Mouse (Mus musculus) midbrain, embryonic 14.5 days (tissue): ENCODE results near the gene Zfp825. TPM values are rescaled to one million over a fixed set of nuclear protein-coding genes. Genes with fewer than 3 reads are reported as not detected.
"Not testable (repeated sequence)": the region's sequence is repeated elsewhere in the genome, so short reads cannot be mapped to it uniquely, and the experiment has no call there.

Experiments
- ATAC-seq: fragments of 200-750 bp; cut with Nextera tagmentation; 2 replicates; pipeline ENCODE4 v1.8.0; 2017; ENCODE audit warnings: moderate number of reproducible peaks, moderate library complexity; ENCODE audit not compliant: low FRiP score, low TSS enrichment
- DNase-seq: peaks from one replicate; pipeline ENCODE4 v3.0.0-alpha.2; 2015
- H3K27ac ChIP-seq: fragments of 300-500 bp; sonication (generic); replicated peaks from 2 replicates; pipeline ENCODE4 v1.5.1; 2014; ENCODE audit warnings: mild to moderate bottlenecking, low read depth, low read length, moderate library complexity
- H3K27me3 ChIP-seq: fragments of 300-500 bp; sonication (generic); 2 replicates; pipeline ENCODE4 v1.6.1; 2014; ENCODE audit warnings: low read length, control low read depth, mixed read lengths; ENCODE audit not compliant: control insufficient read depth, insufficient read depth
- H3K36me3 ChIP-seq: fragments of 300-500 bp; sonication (generic); 2 replicates; pipeline ENCODE4 v1.6.1; 2014; ENCODE audit warnings: low read length, control low read depth; ENCODE audit not compliant: control insufficient read depth, insufficient read depth
- H3K4me1 ChIP-seq: fragments of 300-500 bp; sonication (generic); 2 replicates; pipeline ENCODE4 v1.6.1; 2014; ENCODE audit warnings: mild to moderate bottlenecking, antibody characterized with exemption, low read length, control low read depth; ENCODE audit not compliant: control insufficient read depth, insufficient read depth
- H3K4me2 ChIP-seq: fragments of 300-500 bp; sonication (generic); 2 replicates; pipeline ENCODE4 v1.6.1; 2014; ENCODE audit warnings: mild to moderate bottlenecking, low read length, moderate library complexity
- H3K4me3 ChIP-seq: fragments of 300-500 bp; sonication (generic); replicated peaks from 2 replicates; pipeline ENCODE4 v1.5.1; 2014; ENCODE audit warnings: low read depth, low read length
- H3K9ac ChIP-seq: fragments of 300-500 bp; sonication (generic); replicated peaks from 2 replicates; pipeline ENCODE4 v1.6.1; 2014; ENCODE audit warnings: mild to moderate bottlenecking, low read length, moderate library complexity
- H3K9me3 ChIP-seq: fragments of 300-500 bp; sonication (generic); 2 replicates; pipeline ENCODE4 v1.6.1; 2016; ENCODE audit warnings: low read length, control low read depth, mixed read lengths; ENCODE audit not compliant: control insufficient read depth
- WGBS: fragments of 180-500 bp; shearing (Covaris S2); extraction: QIAGEN DNeasy Blood & Tissue Kit; methylation state at CpG from one replicate; pipeline ENCODE4 v1.1.7; 2014; 5-methylcytosine and 5-hydroxymethylcytosine counted together
- polyA plus RNA-seq: library from polyadenylated mRNA; unstranded; fragments of >200 nt; fragmentation: Nextera tagmentation; extraction: Ambion mirVana; gene quantifications from 2 replicates; pipeline ENCODE4 v1.2.1, GENCODE M21; 2014

Zfp825 gene
- 14.3 and 15.2 TPM in 2 replicates for polyA plus RNA-seq

- Histone ChIP-seq H3K36me3 (no peaks in the 10 kb centered on the region), H3K9ac (peak within 1 kb of the TSS; percentile 82), H3K4me2 (peak within 1 kb of the TSS; percentile 94), H3K4me1 (no peaks in the 10 kb centered on the region), H3K4me3 (peak within 1 kb of the TSS; percentile 64), H3K9me3 (no peaks in the 10 kb centered on the region), H3K27me3 (no peaks in the 10 kb centered on the region), H3K27ac (peak within 1 kb of the TSS; percentile 85)
- DNase-seq, result peak; percentile 89
- peak; percentile 97 for ATAC-seq
- under 1% methylated on average over 23 of the region's 23 CpGs for WGBS
Measured at GRCm38 (mm10) chr13:74493911-74494679, at the start of gene Zfp825. Zfp825 (minus strand) TSS chr13:74493992.

- not testable (repeated sequence) for H3K27ac ChIP-seq, H3K36me3 ChIP-seq, H3K27me3 ChIP-seq, H3K4me2 ChIP-seq, H3K9me3 ChIP-seq, H3K9ac ChIP-seq, ATAC-seq, H3K4me1 ChIP-seq, DNase-seq, H3K4me3 ChIP-seq
- WGBS, result 95% methylated on average over 3 of the region's 3 CpGs
Measured at GRCm38 (mm10) chr13:74535418-74535817, 41.6 kb upstream of the Zfp825 start.

GRCm38 (mm10) chr13:74534864-74535263 lies 41.1 kb upstream of the Zfp825 start:
- not testable (repeated sequence) for H3K9ac ChIP-seq, H3K36me3 ChIP-seq, H3K4me2 ChIP-seq, H3K4me3 ChIP-seq, H3K27me3 ChIP-seq, ATAC-seq, H3K27ac ChIP-seq, H3K4me1 ChIP-seq, H3K9me3 ChIP-seq
- peak; percentile 87 for DNase-seq
- WGBS, result 13% methylated on average over 3 of the region's 3 CpGs

DNA sequence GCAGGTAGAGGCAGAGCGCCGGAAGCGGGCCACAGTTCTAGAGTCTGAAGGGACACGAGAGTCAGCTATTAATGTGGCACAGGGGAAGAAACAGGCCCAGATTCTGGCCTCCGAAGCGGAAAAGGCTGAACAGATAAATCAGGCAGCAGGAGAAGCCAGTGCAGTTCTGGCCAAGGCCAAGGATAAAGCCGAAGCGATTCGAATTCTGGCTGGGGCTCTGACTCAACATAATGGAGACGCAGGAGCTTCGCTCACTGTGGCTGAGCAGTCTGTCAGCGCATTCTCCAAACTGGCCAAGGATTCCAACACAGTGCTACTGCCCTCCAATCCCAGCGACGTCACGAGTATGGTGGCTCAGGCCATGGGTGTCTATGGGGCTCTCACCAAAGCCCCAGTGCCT lies 40.3 kb upstream of the Zfp825 start:
- H3K4me1 ChIP-seq, result no peaks in the 10 kb centered on the region
- H3K36me3 ChIP-seq, result no peaks in the 10 kb centered on the region
- no peak overlapping the region for H3K27ac ChIP-seq
- 93% methylated on average over 15 of the region's 15 CpGs for WGBS
- no peaks in the 10 kb centered on the region for H3K27me3 ChIP-seq
- H3K9ac ChIP-seq, result no peak overlapping the region
- peaks cover 4% of the 10 kb centered on the region; the same call in 1 of the 2 replicates for H3K9me3 ChIP-seq
- ATAC-seq (no peak), DNase-seq (no peak)
- H3K4me3 ChIP-seq, result no peak overlapping the region
- H3K4me2 ChIP-seq, result no peak overlapping the region

DNA sequence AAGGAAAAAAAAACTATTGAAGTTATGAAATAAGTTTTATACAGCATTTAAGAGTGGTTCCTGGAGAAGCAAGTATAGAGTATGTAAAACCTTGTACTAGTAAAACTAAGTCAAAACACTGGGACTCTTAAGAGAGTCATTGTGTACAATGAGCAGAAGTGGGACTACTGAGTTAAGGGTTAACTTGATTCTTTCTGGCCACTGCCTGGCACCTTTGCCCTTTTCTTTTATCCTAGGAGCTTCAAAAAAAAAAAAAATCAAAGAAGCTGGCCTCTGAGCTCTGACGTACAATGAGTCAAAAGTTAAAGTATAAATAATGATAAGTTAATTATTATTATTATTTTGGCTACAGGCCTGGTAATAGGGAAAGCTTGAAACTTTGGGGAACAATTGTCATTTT lies 37.5 kb upstream of the Zfp825 start:
- 16% methylated on average over 1 of the region's 1 CpGs for WGBS
- not testable (repeated sequence) for DNase-seq

DNA sequence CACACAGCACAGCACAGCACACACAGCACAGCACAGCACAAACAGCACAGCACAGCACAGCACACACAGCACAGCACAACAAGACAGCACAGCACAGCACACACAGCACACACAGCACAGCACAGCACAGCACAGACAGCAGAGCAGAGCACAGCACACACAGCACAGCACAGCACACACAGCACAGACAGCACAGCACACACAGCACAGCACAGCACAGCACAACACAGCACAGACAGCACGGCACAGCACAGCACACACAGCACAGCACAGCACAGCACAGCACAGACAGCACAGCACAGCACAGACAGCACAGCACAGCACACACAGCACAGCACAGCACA lies 35.6 kb upstream of the Zfp825 start:
- not testable (repeated sequence) for H3K4me3 ChIP-seq, H3K9ac ChIP-seq, H3K27me3 ChIP-seq, H3K27ac ChIP-seq, DNase-seq, H3K4me2 ChIP-seq, H3K9me3 ChIP-seq, H3K36me3 ChIP-seq, H3K4me1 ChIP-seq
- 46% methylated on average over 1 of the region's 1 CpGs for WGBS
- peak; percentile 49; the same call in 1 of the 2 replicates for ATAC-seq

More for the DNA sequence above, 37.5 kb upstream of the Zfp825 start:
- not testable (repeated sequence) for H3K4me3 ChIP-seq, H3K9ac ChIP-seq, H3K27ac ChIP-seq, H3K9me3 ChIP-seq, H3K4me1 ChIP-seq, H3K36me3 ChIP-seq, H3K27me3 ChIP-seq, ATAC-seq, H3K4me2 ChIP-seq

DNA sequence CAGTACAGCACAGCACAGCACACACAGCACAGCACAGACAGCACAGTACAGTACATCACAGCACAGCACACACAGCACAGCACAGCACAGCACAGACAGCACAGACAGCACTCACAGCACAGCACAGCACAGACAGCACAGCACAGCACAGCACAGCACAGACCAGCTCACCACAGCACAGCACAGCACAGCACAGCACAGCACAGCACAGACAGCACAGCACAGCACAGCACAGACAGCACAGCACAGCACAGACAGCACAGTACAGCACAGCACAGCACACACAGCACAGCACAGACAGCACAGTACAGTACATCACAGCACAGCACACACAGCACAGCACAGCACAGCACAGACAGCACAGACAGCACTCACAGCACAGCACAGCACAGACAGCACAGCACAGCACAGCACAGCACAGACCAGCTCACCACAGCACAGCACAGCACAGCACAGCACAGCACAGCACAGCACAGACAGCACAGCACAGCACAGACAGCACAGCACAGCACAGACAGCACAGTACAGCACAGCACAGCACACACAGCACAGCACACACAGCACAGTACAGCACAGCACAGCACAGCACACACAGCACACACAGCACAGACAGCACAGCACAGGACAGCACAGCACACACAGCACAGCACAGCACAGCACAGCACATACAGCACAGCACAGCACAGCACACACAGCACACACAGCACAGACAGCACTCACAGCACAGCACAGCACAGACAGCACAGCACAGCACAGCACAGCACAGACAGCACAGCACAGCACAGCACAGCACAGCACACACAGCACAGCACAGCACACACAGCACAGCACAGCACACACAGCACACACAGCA lies 35.0 kb upstream of the Zfp825 start:
- H3K4me1 ChIP-seq, H3K9ac ChIP-seq, H3K27ac ChIP-seq, DNase-seq, H3K9me3 ChIP-seq, H3K27me3 ChIP-seq, H3K4me3 ChIP-seq, H3K4me2 ChIP-seq, H3K36me3 ChIP-seq: not testable (repeated sequence)
- ATAC-seq, result peak; percentile 76

DNA sequence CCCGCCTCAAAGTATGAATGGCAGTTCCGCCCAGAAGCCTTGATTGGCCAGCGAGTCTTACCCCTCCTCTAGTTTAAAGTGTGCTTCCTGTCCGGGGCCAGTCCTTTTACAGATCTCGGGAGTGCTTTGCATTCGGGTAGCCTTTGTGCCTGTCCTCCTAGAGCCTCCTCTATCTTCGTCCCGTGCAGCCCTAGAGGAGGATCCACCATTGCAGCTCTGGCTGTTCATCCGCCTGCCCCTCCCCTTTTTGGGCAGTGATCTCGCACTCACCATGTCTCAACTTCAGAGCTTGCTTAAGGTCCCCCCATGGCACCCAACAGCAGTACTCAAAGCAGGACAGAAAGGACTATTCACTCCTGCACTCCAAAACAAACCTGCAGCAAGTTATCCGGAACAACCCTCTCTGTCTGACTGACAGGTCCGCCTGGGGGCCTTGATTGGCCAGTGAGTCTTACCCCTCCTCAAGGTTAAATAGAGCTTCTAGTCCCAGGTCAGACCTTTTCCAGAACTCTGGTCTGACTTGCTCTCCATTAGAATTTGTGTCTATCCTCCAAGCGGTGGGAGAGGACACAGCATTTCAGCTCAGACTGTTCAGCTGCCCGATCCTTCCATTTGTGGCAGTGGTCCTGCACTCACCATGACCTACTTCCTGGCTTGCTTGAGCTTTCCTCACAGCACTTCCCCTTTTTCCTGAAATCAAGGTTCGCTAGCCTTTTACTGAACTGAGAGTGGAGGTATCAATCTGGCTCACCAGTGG lies 28.9 kb upstream of the Zfp825 start:
- Histone ChIP-seq H3K9me3 (no peaks in the 10 kb centered on the region), H3K36me3 (no peaks in the 10 kb centered on the region), H3K9ac (peak overlapping the region; percentile 39), H3K4me3 (peak overlapping the region; percentile 44), H3K4me2 (peak overlapping the region; percentile 66), H3K27ac (0 out of 2 replicates have a peak overlapping the region, but pooled peaks have one; percentile 21), H3K27me3 (no peaks in the 10 kb centered on the region), H3K4me1 (no peaks in the 10 kb centered on the region)
- peak; percentile 93 for ATAC-seq
- peak; percentile 78 for DNase-seq
- 2% methylated on average over 15 of the region's 15 CpGs for WGBS
